Mouse (Mus musculus): ENCODE data around the gene Stmnd1. TPM values are rescaled to one million over a fixed set of nuclear protein-coding genes. Genes with fewer than 3 reads are reported as not detected.

Gene Stmnd1
- polyA plus RNA-seq, 1 experiment from 2014 or later: not detected

- 80% methylated on average over 3 of the region's 3 CpGs for WGBS
- H3K9ac ChIP-seq (ENCODE audit: low read length): no peak overlapping the region
- no peak for ATAC-seq (replicated peaks; ENCODE audit: low FRiP score, low TSS enrichment, low read depth)
- DNase-seq (ENCODE audit: low spot score): no peak
- no peaks in the 10 kb centered on the region for H3K9me3 ChIP-seq (ENCODE audit: control insufficient read depth, low read length)
- H3K4me2 ChIP-seq (ENCODE audit: low read length): no peak overlapping the region
- H3K36me3 ChIP-seq (ENCODE audit: control insufficient read depth, insufficient read depth, low read length): no peaks in the 10 kb centered on the region
- no peaks in the 10 kb centered on the region for H3K27me3 ChIP-seq (replicated peaks; ENCODE audit: control insufficient read depth, insufficient read depth, low read length)
- H3K4me3 ChIP-seq (ENCODE audit: low read depth, low read length): no peak overlapping the region
- H3K27ac ChIP-seq (ENCODE audit: low read depth): no peak overlapping the region
- H3K4me1 ChIP-seq (replicated peaks; ENCODE audit: control insufficient read depth, insufficient read depth, low read length): no peaks in the 10 kb centered on the region; the same call in 1 of the 2 replicates
Observed at GRCm38 (mm10) chr13:46253753-46254152, 19.8 kb upstream of the Stmnd1 start.

DNA sequence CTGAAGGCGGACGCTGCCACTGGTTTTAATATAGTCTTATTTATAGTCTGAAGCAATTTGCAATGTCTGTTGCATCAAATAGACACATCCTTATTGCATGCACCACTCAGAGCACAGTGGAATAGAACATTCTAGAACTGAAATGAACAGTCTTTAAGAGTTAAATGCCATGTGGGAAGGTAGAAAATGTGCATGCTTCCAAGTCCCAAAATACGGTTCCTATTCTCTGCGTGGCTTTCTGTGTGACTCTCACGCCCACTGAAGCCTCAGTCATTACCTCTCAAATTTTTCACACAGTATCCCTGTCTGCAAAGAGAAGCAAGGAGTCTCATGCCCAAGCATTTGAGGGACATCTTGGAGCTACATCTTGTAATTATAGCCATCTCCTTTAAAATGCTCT is 19.4 kb upstream of the Stmnd1 start:
- H3K27ac ChIP-seq (ENCODE audit: low read depth): no peak overlapping the region
- H3K27me3 ChIP-seq (replicated peaks; ENCODE audit: control insufficient read depth, insufficient read depth, low read length): no peaks in the 10 kb centered on the region
- H3K4me3 ChIP-seq (ENCODE audit: low read depth, low read length): no peak overlapping the region
- H3K9ac ChIP-seq (ENCODE audit: low read length): no peak overlapping the region
- no peaks in the 10 kb centered on the region for H3K36me3 ChIP-seq (ENCODE audit: control insufficient read depth, insufficient read depth, low read length)
- H3K4me2 ChIP-seq (ENCODE audit: low read length): no peak overlapping the region
- WGBS: 88% methylated on average over 5 of the region's 5 CpGs
- no peaks in the 10 kb centered on the region for H3K9me3 ChIP-seq (ENCODE audit: control insufficient read depth, low read length)
- ATAC-seq (replicated peaks; ENCODE audit: low FRiP score, low TSS enrichment, low read depth) (no peak), DNase-seq (ENCODE audit: low spot score) (no peak)
- H3K4me1 ChIP-seq (replicated peaks; ENCODE audit: control insufficient read depth, insufficient read depth, low read length): no peaks in the 10 kb centered on the region; the same call in 1 of the 2 replicates

- no peaks in the 10 kb centered on the region; the same call in 1 of the 2 replicates for H3K4me1 ChIP-seq (replicated peaks; ENCODE audit: control insufficient read depth, insufficient read depth, low read length)
- DNase-seq (ENCODE audit: low spot score) (no peak), ATAC-seq (replicated peaks; ENCODE audit: low FRiP score, low TSS enrichment, low read depth) (no peak)
- H3K9me3 ChIP-seq (ENCODE audit: control insufficient read depth, low read length): no peaks in the 10 kb centered on the region
- no peak overlapping the region for H3K4me2 ChIP-seq (ENCODE audit: low read length)
- H3K4me3 ChIP-seq (ENCODE audit: low read depth, low read length): no peak overlapping the region
- H3K9ac ChIP-seq (ENCODE audit: low read length): no peak overlapping the region
- WGBS: 59% methylated on average over 6 of the region's 6 CpGs
- no peaks in the 10 kb centered on the region for H3K36me3 ChIP-seq (ENCODE audit: control insufficient read depth, insufficient read depth, low read length)
- H3K27ac ChIP-seq (ENCODE audit: low read depth): no peak overlapping the region
- no peaks in the 10 kb centered on the region for H3K27me3 ChIP-seq (replicated peaks; ENCODE audit: control insufficient read depth, insufficient read depth, low read length)
Observed at GRCm38 (mm10) chr13:46255616-46256015, 17.9 kb upstream of the Stmnd1 start.

GRCm38 (mm10) chr13:46257847-46258246 is 15.7 kb upstream of the Stmnd1 start:
- Histone ChIP-seq H3K9me3 (ENCODE audit: control insufficient read depth, low read length) (no peaks in the 10 kb centered on the region), H3K27me3 (replicated peaks; ENCODE audit: control insufficient read depth, insufficient read depth, low read length) (no peaks in the 10 kb centered on the region), H3K9ac (ENCODE audit: low read length) (no peak overlapping the region), H3K4me3 (ENCODE audit: low read depth, low read length) (no peak overlapping the region), H3K4me2 (ENCODE audit: low read length) (no peak overlapping the region), H3K27ac (ENCODE audit: low read depth) (no peak overlapping the region), H3K4me1 (replicated peaks; ENCODE audit: control insufficient read depth, insufficient read depth, low read length) (no peaks in the 10 kb centered on the region; the same call in 1 of the 2 replicates), H3K36me3 (ENCODE audit: control insufficient read depth, insufficient read depth, low read length) (no peaks in the 10 kb centered on the region)
- ATAC-seq (replicated peaks; ENCODE audit: low FRiP score, low TSS enrichment, low read depth): no peak
- DNase-seq (ENCODE audit: low spot score): peak; percentile 80
- whole genome bisulfite sequencing: 4% methylated on average over 4 of the region's 4 CpGs

GRCm38 (mm10) chr13:46259526-46259925 is 14.0 kb upstream of the Stmnd1 start:
- no peak for DNase-seq (ENCODE audit: low spot score)
- Histone ChIP-seq H3K4me3 (ENCODE audit: low read depth, low read length) (no peak overlapping the region), H3K9ac (ENCODE audit: low read length) (no peak overlapping the region), H3K9me3 (ENCODE audit: control insufficient read depth, low read length) (no peaks in the 10 kb centered on the region), H3K4me1 (replicated peaks; ENCODE audit: control insufficient read depth, insufficient read depth, low read length) (no peaks in the 10 kb centered on the region; the same call in 1 of the 2 replicates), H3K27me3 (replicated peaks; ENCODE audit: control insufficient read depth, insufficient read depth, low read length) (no peaks in the 10 kb centered on the region), H3K36me3 (ENCODE audit: control insufficient read depth, insufficient read depth, low read length) (no peaks in the 10 kb centered on the region), H3K4me2 (ENCODE audit: low read length) (no peak overlapping the region), H3K27ac (ENCODE audit: low read depth) (no peak overlapping the region)
- ATAC-seq (replicated peaks; ENCODE audit: low FRiP score, low TSS enrichment, low read depth): no peak
- 63% methylated on average over 4 of the region's 4 CpGs for WGBS

DNA sequence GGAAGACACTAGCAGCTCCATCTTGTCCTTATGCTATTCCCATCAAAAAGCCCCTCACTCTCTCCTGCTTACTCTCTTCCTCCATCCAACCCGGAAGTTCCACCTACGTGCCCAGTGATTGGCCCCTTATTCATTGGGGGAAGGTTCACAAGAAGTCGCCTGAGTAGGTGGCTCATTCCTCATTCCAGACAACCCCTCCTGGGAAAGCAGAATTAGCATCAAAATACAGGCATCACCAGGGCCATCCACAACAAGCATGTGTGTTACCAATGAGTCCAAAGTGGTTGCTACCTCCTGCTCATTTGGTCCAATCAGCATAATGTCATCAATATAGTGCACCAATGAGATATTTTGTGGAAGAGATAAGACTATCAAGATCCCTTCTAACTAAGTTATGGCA is 12.3 kb upstream of the Stmnd1 start:
- Histone ChIP-seq H3K4me1 (replicated peaks; ENCODE audit: control insufficient read depth, insufficient read depth, low read length) (no peaks in the 10 kb centered on the region), H3K4me3 (ENCODE audit: low read depth, low read length) (no peak overlapping the region), H3K27ac (ENCODE audit: low read depth) (no peak overlapping the region), H3K4me2 (ENCODE audit: low read length) (no peak overlapping the region), H3K27me3 (replicated peaks; ENCODE audit: control insufficient read depth, insufficient read depth, low read length) (no peaks in the 10 kb centered on the region), H3K36me3 (ENCODE audit: control insufficient read depth, insufficient read depth, low read length) (no peaks in the 10 kb centered on the region), H3K9me3 (ENCODE audit: control insufficient read depth, low read length) (no peaks in the 10 kb centered on the region), H3K9ac (ENCODE audit: low read length) (no peak overlapping the region)
- ATAC-seq (replicated peaks; ENCODE audit: low FRiP score, low TSS enrichment, low read depth) (no peak), DNase-seq (ENCODE audit: low spot score) (no peak)
- WGBS: 76% methylated on average over 3 of the region's 3 CpGs

DNA sequence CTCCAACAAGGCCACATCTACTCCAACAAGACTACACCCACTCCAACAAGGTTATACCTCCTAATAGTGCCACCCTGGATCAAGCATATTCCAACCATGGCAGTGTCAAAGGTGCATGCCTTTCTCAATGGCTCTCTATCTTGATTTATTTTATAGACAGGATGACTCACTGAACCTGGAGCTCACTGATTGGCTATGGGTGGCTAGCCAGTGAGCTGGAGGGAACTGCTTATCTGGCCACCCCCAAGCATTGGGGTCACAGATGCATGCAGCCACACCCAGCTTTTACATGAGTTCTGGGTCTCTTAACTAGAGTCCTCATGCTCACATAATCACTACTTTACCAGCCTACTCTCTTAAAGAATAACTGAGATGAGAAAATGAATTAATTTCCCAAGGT is 5.7 kb upstream of the Stmnd1 start:
- Histone ChIP-seq H3K4me3 (ENCODE audit: low read depth, low read length) (no peak overlapping the region), H3K36me3 (ENCODE audit: control insufficient read depth, insufficient read depth, low read length) (no peaks in the 10 kb centered on the region), H3K9ac (ENCODE audit: low read length) (no peak overlapping the region), H3K4me2 (ENCODE audit: low read length) (no peak overlapping the region), H3K27ac (ENCODE audit: low read depth) (peak overlapping the region; percentile 43; the same call in 1 of the 2 replicates), H3K27me3 (replicated peaks; ENCODE audit: control insufficient read depth, insufficient read depth, low read length) (no peaks in the 10 kb centered on the region), H3K9me3 (ENCODE audit: control insufficient read depth, low read length) (no peaks in the 10 kb centered on the region), H3K4me1 (replicated peaks; ENCODE audit: control insufficient read depth, insufficient read depth, low read length) (peaks cover 3% of the 10 kb centered on the region; the same call in 1 of the 2 replicates)
- ATAC-seq (replicated peaks; ENCODE audit: low FRiP score, low TSS enrichment, low read depth): peak; percentile 76
- no peak for DNase-seq (ENCODE audit: low spot score)

DNA sequence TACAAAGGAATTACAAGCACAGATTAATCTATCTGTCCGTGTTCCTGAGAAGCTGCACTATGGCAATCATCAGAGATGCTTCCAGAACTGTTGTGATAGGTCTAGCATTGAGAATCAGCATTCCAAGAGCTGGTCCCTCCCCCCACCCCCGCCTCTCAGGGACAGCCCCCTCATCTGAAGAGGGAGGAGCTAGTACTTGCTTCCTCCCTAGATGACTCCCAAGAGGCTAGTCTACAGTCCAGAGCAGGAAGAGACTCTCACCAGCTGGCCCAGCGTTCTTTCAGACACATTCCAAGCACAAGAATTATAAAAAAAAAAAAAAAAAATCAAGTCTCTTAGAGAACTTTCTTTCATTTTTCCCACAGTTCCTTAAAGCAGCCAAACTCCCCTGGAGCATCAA is 5.2 kb upstream of the Stmnd1 start:
- H3K9me3 ChIP-seq (ENCODE audit: control insufficient read depth, low read length): no peaks in the 10 kb centered on the region
- 34% methylated on average over 3 of the region's 3 CpGs for WGBS
- no peak overlapping the region for H3K4me3 ChIP-seq (ENCODE audit: low read depth, low read length)
- ATAC-seq (replicated peaks; ENCODE audit: low FRiP score, low TSS enrichment, low read depth) (peak; percentile 55; the same call in 1 of the 2 replicates), DNase-seq (ENCODE audit: low spot score) (no peak)
- peaks cover 7% of the 10 kb centered on the region for H3K4me1 ChIP-seq (replicated peaks; ENCODE audit: control insufficient read depth, insufficient read depth, low read length)
- H3K4me2 ChIP-seq (ENCODE audit: low read length): no peak overlapping the region
- H3K9ac ChIP-seq (ENCODE audit: low read length): no peak overlapping the region
- H3K36me3 ChIP-seq (ENCODE audit: control insufficient read depth, insufficient read depth, low read length): no peaks in the 10 kb centered on the region
- no peaks in the 10 kb centered on the region for H3K27me3 ChIP-seq (replicated peaks; ENCODE audit: control insufficient read depth, insufficient read depth, low read length)
- H3K27ac ChIP-seq (ENCODE audit: low read depth): peak overlapping the region; percentile 43; the same call in 1 of the 2 replicates

- H3K4me3 ChIP-seq (ENCODE audit: low read depth, low read length): no peak overlapping the region
- H3K27me3 ChIP-seq (replicated peaks; ENCODE audit: control insufficient read depth, insufficient read depth, low read length): no peaks in the 10 kb centered on the region
- no peak overlapping the region for H3K9ac ChIP-seq (ENCODE audit: low read length)
- peak overlapping the region; percentile 40; the same call in 1 of the 2 replicates for H3K27ac ChIP-seq (ENCODE audit: low read depth)
- H3K36me3 ChIP-seq (ENCODE audit: control insufficient read depth, insufficient read depth, low read length): no peaks in the 10 kb centered on the region
- WGBS: 42% methylated on average over 7 of the region's 7 CpGs
- H3K4me1 ChIP-seq (replicated peaks; ENCODE audit: control insufficient read depth, insufficient read depth, low read length): peaks cover 11% of the 10 kb centered on the region
- no peaks in the 10 kb centered on the region for H3K9me3 ChIP-seq (ENCODE audit: control insufficient read depth, low read length)
- no peak for DNase-seq (ENCODE audit: low spot score)
- no peak for ATAC-seq (replicated peaks; ENCODE audit: low FRiP score, low TSS enrichment, low read depth)
- H3K4me2 ChIP-seq (ENCODE audit: low read length): no peak overlapping the region
Observed at GRCm38 (mm10) chr13:46268815-46269445, 4.6 kb upstream of the Stmnd1 start.
